Mouse (Mus musculus): ENCODE data around the gene Slc35a3. TPM values are rescaled to one million over a fixed set of nuclear protein-coding genes. Genes with fewer than 3 reads are reported as not detected.
A peak's percentile ranks its signal among the peaks of the same experiment; 100 is the strongest.
"Not testable (repeated sequence)": the region's sequence is repeated elsewhere in the genome, so short reads cannot be mapped to it uniquely, and the experiment has no call there.

The Slc35a3 gene
- polyA plus RNA-seq, 1 experiment from 2014 or later = 15.3 TPM

- WGBS = 94% methylated on average over 1 of the region's 1 CpGs
Observed at GRCm38 (mm10) chr3:116681160-116681559, 31.5 kb downstream of the Slc35a3 start, which contains the start of gene Gm43191. TSS of gene Gm43191 (minus strand) at chr3:116681260.

GRCm38 (mm10) chr3:116664281-116664680 lies 48.4 kb downstream of the Slc35a3 start:
- not testable (repeated sequence) for H3K9ac ChIP-seq (ENCODE audit: low read length); H3K36me3 ChIP-seq (ENCODE audit: control insufficient read depth, insufficient read depth, low read length); H3K4me2 ChIP-seq (ENCODE audit: low read length); H3K27ac ChIP-seq (ENCODE audit: low read depth); ATAC-seq (replicated peaks; ENCODE audit: low FRiP score, low TSS enrichment, low read depth); H3K27me3 ChIP-seq (replicated peaks; ENCODE audit: control insufficient read depth, insufficient read depth, low read length); H3K9me3 ChIP-seq (ENCODE audit: control insufficient read depth, low read length); H3K4me3 ChIP-seq (ENCODE audit: low read depth, low read length); DNase-seq (ENCODE audit: low spot score)
- H3K4me1 ChIP-seq (replicated peaks; ENCODE audit: control insufficient read depth, insufficient read depth, low read length) = peaks cover 10% of the 10 kb centered on the region; the same call in 1 of the 2 replicates
- WGBS = 89% methylated on average over 9 of the region's 9 CpGs

More at GRCm38 (mm10) chr3:116681160-116681559, 31.5 kb downstream of the Slc35a3 start, which contains the start of gene Gm43191:
- ATAC-seq (replicated peaks; ENCODE audit: low FRiP score, low TSS enrichment, low read depth) (no peak), DNase-seq (ENCODE audit: low spot score) (no peak)
- Histone ChIP-seq H3K27ac (ENCODE audit: low read depth) (no peak within 1 kb of the TSS), H3K9me3 (ENCODE audit: control insufficient read depth, low read length) (no peaks in the 10 kb centered on the region), H3K4me3 (ENCODE audit: low read depth, low read length) (no peak within 1 kb of the TSS), H3K4me2 (ENCODE audit: low read length) (no peak within 1 kb of the TSS), H3K27me3 (replicated peaks; ENCODE audit: control insufficient read depth, insufficient read depth, low read length) (no peaks in the 10 kb centered on the region), H3K9ac (ENCODE audit: low read length) (no peak within 1 kb of the TSS), H3K4me1 (replicated peaks; ENCODE audit: control insufficient read depth, insufficient read depth, low read length) (no peaks in the 10 kb centered on the region), H3K36me3 (ENCODE audit: control insufficient read depth, insufficient read depth, low read length) (0 out of 2 replicates have a peak, but pooled peaks cover 20% of the 10 kb centered on the region)

DNA sequence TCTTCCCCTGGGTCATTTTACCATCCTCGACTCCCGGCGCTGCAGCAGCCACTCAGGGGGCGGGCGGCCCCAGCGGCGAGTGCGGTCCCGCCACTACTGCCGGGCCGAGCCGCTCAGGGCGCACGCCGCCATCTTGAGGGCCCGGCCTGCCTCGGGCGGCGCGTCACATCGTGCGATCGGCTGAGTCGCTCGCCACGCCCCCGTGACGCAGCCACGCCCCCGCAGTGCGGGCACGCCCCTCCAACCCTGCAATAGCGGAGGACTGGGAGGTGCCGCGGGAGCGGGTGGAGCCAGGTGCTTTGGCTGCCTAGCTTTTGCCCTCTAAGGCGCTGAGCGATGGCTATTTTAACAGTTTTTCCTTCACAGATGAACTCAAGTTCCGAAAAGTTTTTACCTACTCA lies 50.2 kb downstream of the Slc35a3 start, which contains the start of gene Mfsd14a:
TSS of gene Mfsd14a (minus strand) at position 215 of the 401 bp plus-strand sequence.
- no peaks in the 10 kb centered on the region for H3K36me3 ChIP-seq (ENCODE audit: control insufficient read depth, insufficient read depth, low read length)
- under 1% methylated on average over 37 of the region's 39 CpGs for WGBS
- peak within 1 kb of the TSS; percentile 89 for H3K9ac ChIP-seq (ENCODE audit: low read length)
- ATAC-seq (replicated peaks; ENCODE audit: low FRiP score, low TSS enrichment, low read depth) (peak; percentile 99), DNase-seq (ENCODE audit: low spot score) (peak; percentile 99)
- no peaks in the 10 kb centered on the region for H3K27me3 ChIP-seq (replicated peaks; ENCODE audit: control insufficient read depth, insufficient read depth, low read length)
- H3K4me1 ChIP-seq (replicated peaks; ENCODE audit: control insufficient read depth, insufficient read depth, low read length) = peaks cover 10% of the 10 kb centered on the region; the same call in 1 of the 2 replicates
- H3K4me2 ChIP-seq (ENCODE audit: low read length) = peak within 1 kb of the TSS; percentile 83
- no peaks in the 10 kb centered on the region for H3K9me3 ChIP-seq (ENCODE audit: control insufficient read depth, low read length)
- H3K27ac ChIP-seq (ENCODE audit: low read depth) = peak within 1 kb of the TSS; percentile 89
- H3K4me3 ChIP-seq (ENCODE audit: low read depth, low read length) = peak within 1 kb of the TSS; percentile 88

DNA sequence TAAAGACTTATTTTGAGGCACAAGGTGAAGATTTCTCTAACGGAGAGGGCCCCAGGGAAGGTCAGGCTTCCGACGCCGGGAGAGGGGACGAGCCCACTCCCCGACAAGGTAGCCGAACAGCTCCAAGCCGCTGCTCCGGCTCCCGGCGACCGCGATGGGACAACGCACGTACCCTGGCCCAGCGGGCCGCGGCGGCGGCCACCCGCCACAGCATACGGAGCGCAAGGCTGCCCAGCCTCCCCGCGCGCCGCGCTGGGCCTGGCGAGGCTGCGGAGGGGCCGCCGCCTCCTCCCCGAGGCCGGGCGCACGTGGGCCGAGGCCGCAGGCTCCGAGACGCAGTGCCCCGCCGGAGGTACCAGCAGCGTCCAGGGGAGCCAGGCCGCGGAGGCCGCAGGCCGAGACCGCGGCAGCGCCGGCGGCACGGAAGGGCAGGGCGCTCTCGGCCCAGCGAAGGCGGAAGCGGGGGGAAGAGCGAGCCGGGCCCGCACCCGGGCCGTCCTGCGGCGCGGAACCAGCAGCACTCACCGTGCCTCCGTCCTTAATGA lies 50.7 kb downstream of the Slc35a3 start:
- Histone ChIP-seq H3K4me2 (ENCODE audit: low read length) (peak overlapping the region; percentile 83), H3K27ac (ENCODE audit: low read depth) (peak overlapping the region; percentile 89), H3K4me3 (ENCODE audit: low read depth, low read length) (peak overlapping the region; percentile 88), H3K9me3 (ENCODE audit: control insufficient read depth, low read length) (no peaks in the 10 kb centered on the region), H3K9ac (ENCODE audit: low read length) (peak overlapping the region; percentile 89), H3K27me3 (replicated peaks; ENCODE audit: control insufficient read depth, insufficient read depth, low read length) (no peaks in the 10 kb centered on the region), H3K36me3 (ENCODE audit: control insufficient read depth, insufficient read depth, low read length) (no peaks in the 10 kb centered on the region), H3K4me1 (replicated peaks; ENCODE audit: control insufficient read depth, insufficient read depth, low read length) (peaks cover 10% of the 10 kb centered on the region; the same call in 1 of the 2 replicates)
- no peak for DNase-seq (ENCODE audit: low spot score)
- ATAC-seq (replicated peaks; ENCODE audit: low FRiP score, low TSS enrichment, low read depth) = peak; percentile 87
- 0% methylated on average over 60 of the region's 68 CpGs for WGBS

GRCm38 (mm10) chr3:116661288-116661869 lies 51.3 kb downstream of the Slc35a3 start:
- DNase-seq (ENCODE audit: low spot score) = no peak
- Histone ChIP-seq H3K4me2 (ENCODE audit: low read length) (peak overlapping the region; percentile 83), H3K9ac (ENCODE audit: low read length) (peak overlapping the region; percentile 89), H3K9me3 (ENCODE audit: control insufficient read depth, low read length) (no peaks in the 10 kb centered on the region), H3K4me3 (ENCODE audit: low read depth, low read length) (peak overlapping the region; percentile 88), H3K4me1 (replicated peaks; ENCODE audit: control insufficient read depth, insufficient read depth, low read length) (peaks cover 10% of the 10 kb centered on the region; the same call in 1 of the 2 replicates), H3K27me3 (replicated peaks; ENCODE audit: control insufficient read depth, insufficient read depth, low read length) (no peaks in the 10 kb centered on the region), H3K27ac (ENCODE audit: low read depth) (peak overlapping the region; percentile 89), H3K36me3 (ENCODE audit: control insufficient read depth, insufficient read depth, low read length) (no peaks in the 10 kb centered on the region)
- no peak for ATAC-seq (replicated peaks; ENCODE audit: low FRiP score, low TSS enrichment, low read depth)
- WGBS = 4% methylated on average over 16 of the region's 16 CpGs

DNA sequence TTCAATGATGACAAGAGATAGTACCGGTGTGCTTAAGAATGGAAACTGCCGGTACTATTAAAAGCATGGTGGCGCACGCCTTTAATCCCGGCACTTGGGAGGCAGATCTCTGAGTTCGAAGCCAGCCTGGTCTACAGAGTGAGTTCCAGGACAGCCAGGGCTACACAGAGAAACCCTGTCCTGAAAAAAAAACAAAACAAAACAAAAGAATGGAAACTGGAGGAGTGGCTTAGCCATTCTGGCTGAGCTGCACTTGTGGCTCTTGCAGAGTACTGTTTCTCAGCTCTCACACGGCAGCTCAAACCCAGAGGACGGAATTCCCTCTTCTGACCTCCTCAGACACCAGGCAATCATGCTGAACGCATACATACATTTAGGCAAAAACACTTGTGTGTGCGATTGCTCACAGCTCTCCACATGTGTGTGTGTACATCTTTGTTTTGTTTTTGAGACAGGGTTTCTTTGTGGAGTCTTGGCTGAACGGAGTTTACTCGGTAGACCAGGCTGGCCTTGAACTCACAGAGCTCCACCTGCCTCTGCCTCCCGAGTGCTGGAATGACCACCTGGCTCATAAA lies 52.7 kb downstream of the Slc35a3 start:
- Histone ChIP-seq H3K27me3 (replicated peaks; ENCODE audit: control insufficient read depth, insufficient read depth, low read length) (no peaks in the 10 kb centered on the region), H3K4me2 (ENCODE audit: low read length) (no peak overlapping the region), H3K4me1 (replicated peaks; ENCODE audit: control insufficient read depth, insufficient read depth, low read length) (peaks cover 10% of the 10 kb centered on the region; the same call in 1 of the 2 replicates), H3K4me3 (ENCODE audit: low read depth, low read length) (no peak overlapping the region), H3K36me3 (ENCODE audit: control insufficient read depth, insufficient read depth, low read length) (no peaks in the 10 kb centered on the region), H3K9me3 (ENCODE audit: control insufficient read depth, low read length) (no peaks in the 10 kb centered on the region), H3K9ac (ENCODE audit: low read length) (no peak overlapping the region), H3K27ac (ENCODE audit: low read depth) (no peak overlapping the region)
- ATAC-seq (replicated peaks; ENCODE audit: low FRiP score, low TSS enrichment, low read depth) (no peak), DNase-seq (ENCODE audit: low spot score) (no peak)
- WGBS = 84% methylated on average over 13 of the region's 13 CpGs

- Histone ChIP-seq H3K9ac (ENCODE audit: low read length) (no peak overlapping the region), H3K36me3 (ENCODE audit: control insufficient read depth, insufficient read depth, low read length) (no peaks in the 10 kb centered on the region), H3K27me3 (replicated peaks; ENCODE audit: control insufficient read depth, insufficient read depth, low read length) (no peaks in the 10 kb centered on the region), H3K4me1 (replicated peaks; ENCODE audit: control insufficient read depth, insufficient read depth, low read length) (peaks cover 10% of the 10 kb centered on the region; the same call in 1 of the 2 replicates), H3K4me2 (ENCODE audit: low read length) (no peak overlapping the region), H3K4me3 (ENCODE audit: low read depth, low read length) (no peak overlapping the region), H3K27ac (ENCODE audit: low read depth) (no peak overlapping the region), H3K9me3 (ENCODE audit: control insufficient read depth, low read length) (no peaks in the 10 kb centered on the region)
- ATAC-seq (replicated peaks; ENCODE audit: low FRiP score, low TSS enrichment, low read depth) = no peak
- no peak for DNase-seq (ENCODE audit: low spot score)
- WGBS = 84% methylated on average over 15 of the region's 15 CpGs
Observed at GRCm38 (mm10) chr3:116658928-116659565, 53.6 kb downstream of the Slc35a3 start.

- no peak for ATAC-seq (replicated peaks; ENCODE audit: low FRiP score, low TSS enrichment, low read depth)
- H3K9ac ChIP-seq (ENCODE audit: low read length) = no peak overlapping the region
- DNase-seq (ENCODE audit: low spot score) = no peak
- H3K4me3 ChIP-seq (ENCODE audit: low read depth, low read length) = no peak overlapping the region
- H3K36me3 ChIP-seq (ENCODE audit: control insufficient read depth, insufficient read depth, low read length) = no peaks in the 10 kb centered on the region
- peaks cover 6% of the 10 kb centered on the region; the same call in 1 of the 2 replicates for H3K4me1 ChIP-seq (replicated peaks; ENCODE audit: control insufficient read depth, insufficient read depth, low read length)
- H3K27ac ChIP-seq (ENCODE audit: low read depth) = no peak overlapping the region
- 63% methylated on average over 7 of the region's 7 CpGs for WGBS
- no peaks in the 10 kb centered on the region for H3K9me3 ChIP-seq (ENCODE audit: control insufficient read depth, low read length)
- H3K4me2 ChIP-seq (ENCODE audit: low read length) = no peak overlapping the region
- no peaks in the 10 kb centered on the region for H3K27me3 ChIP-seq (replicated peaks; ENCODE audit: control insufficient read depth, insufficient read depth, low read length)
Observed at GRCm38 (mm10) chr3:116656184-116656965, 56.3 kb downstream of the Slc35a3 start.

Data from intestine, embryonic 14.5 days (tissue).